Mouse (Mus musculus) Patski (cell line): ENCODE data around the gene Olfr251. TPM values are rescaled to one million over a fixed set of nuclear protein-coding genes. Genes with fewer than 3 reads are reported as not detected.
"Not testable (repeated sequence)": the region's sequence is repeated elsewhere in the genome, so short reads cannot be mapped to it uniquely, and the experiment has no call there.

Source experiments
- ATAC-seq: fragments of 100-300 bp; one replicate; pipeline ENCODE4 v1.8.0; 2021
- CTCF ChIA-PET: fragments of 350-600 bp; sonication (Branson Sonifier 250); formaldehyde crosslinking; loops from one replicate; lab custom pipeline; 2022; ENCODE audit warnings: inconsistent platforms; lab: Charles Lee
- POLR2A ChIA-PET: fragments of 350-600 bp; sonication (Branson Sonifier 250); formaldehyde crosslinking; loops from one replicate; lab custom pipeline; 2022; ENCODE audit warnings: antibody characterized with exemption, inconsistent platforms; lab: Charles Lee
- DNase-seq: peaks from one replicate; pipeline ENCODE4 v3.0.0-alpha.2; 2011; ENCODE audit warnings: low read depth, low spot score
- H3K27me3 ChIP-seq: fragments of 371-371 bp; one replicate; pipeline ENCODE4 v1.5.1; 2021
- CTCF ChIP-seq: fragments of 100-300 bp; IDR thresholded peaks from one replicate; pipeline ENCODE4 v1.5.1; 2021
- in situ Hi-C: fragments of 300-500 bp; cut with MboI; formaldehyde crosslinking; loops from 3 replicates; pipeline ENCODE4 v1.11.1; 2018; ENCODE audit warnings: low pct_unique_long_range_greater_than_20kb, mixed read lengths
- polyA plus RNA-seq: library from polyadenylated mRNA; unstranded; gene quantifications from one replicate; pipeline ENCODE4 v1.2.3, GENCODE M21; 2021

The Olfr251 gene
- not detected for polyA plus RNA-seq

- DNase-seq (no peak), ATAC-seq (no peak)
- ChIA-PET POLR2A (no interaction called here), CTCF (no interaction called here)
- in situ Hi-C loops: no loop called here
- no peak for TF ChIP-seq CTCF
- no peaks in the 10 kb centered on the region for H3K27me3 ChIP-seq
These were observed at the start of gene Olfr251 for GRCm38 (mm10) chr9:38376786-38377185. TSS of gene Olfr251 (plus strand) at chr9:38377086.

- ChIA-PET POLR2A (no interaction called here), CTCF (no interaction called here)
- TF ChIP-seq CTCF: no peak
- ATAC-seq (no peak), DNase-seq (no peak)
- in situ Hi-C loops: no loop called here
- no peaks in the 10 kb centered on the region for H3K27me3 ChIP-seq
These were observed 48.1 kb upstream of the Olfr251 start, which contains the start of gene Olfr25 for GRCm38 (mm10) chr9:38328760-38329159. TSS of gene Olfr25 (plus strand) at chr9:38329060.

GRCm38 (mm10) chr9:38348111-38348510 lies 28.8 kb upstream of the Olfr251 start, which contains the start of gene Olfr898:
TSS of gene Olfr898 (plus strand) at chr9:38348411.
- in situ Hi-C loops: no loop called here
- ChIA-PET CTCF (no interaction called here), POLR2A (no interaction called here)
- TF ChIP-seq CTCF: no peak
- H3K27me3 ChIP-seq: no peaks in the 10 kb centered on the region
- ATAC-seq (no peak), DNase-seq (no peak)

- no peak for DNase-seq
- in situ Hi-C loops: no loop called here
- ChIA-PET CTCF (no interaction called here), POLR2A (no interaction called here)
- no peaks in the 10 kb centered on the region for H3K27me3 ChIP-seq
- no peak for TF ChIP-seq CTCF
- no peak for ATAC-seq
These were observed 10.3 kb upstream of the Olfr251 start, which contains the start of gene Olfr250 for GRCm38 (mm10) chr9:38366596-38366995. TSS of gene Olfr250 (plus strand) at chr9:38366896.

GRCm38 (mm10) chr9:38401398-38401797 lies 24.5 kb downstream of the Olfr251 start, which contains the start of gene Olfr147:
TSS of gene Olfr147 (plus strand) at chr9:38401698.
- no peak for DNase-seq
- no peaks in the 10 kb centered on the region for H3K27me3 ChIP-seq
- ChIA-PET CTCF (no interaction called here), POLR2A (no interaction called here)
- in situ Hi-C loops: no loop called here
- TF ChIP-seq CTCF: no peak
- no peak for ATAC-seq

GRCm38 (mm10) chr9:38407502-38407901 lies 30.6 kb downstream of the Olfr251 start:
- POLR2A ChIA-PET, CTCF ChIA-PET, in situ Hi-C loops, H3K27me3 ChIP-seq, ATAC-seq, DNase-seq: not testable (repeated sequence)

- in situ Hi-C loops, ATAC-seq, POLR2A ChIA-PET, H3K27me3 ChIP-seq, DNase-seq: not testable (repeated sequence)
- CTCF ChIA-PET: interaction anchor here (1.0 kb wide), 1 partner anchor 15 kb away, joined by 3 read pairs; no protein-coding TSS in a partner anchor
These were observed 36.6 kb downstream of the Olfr251 start for GRCm38 (mm10) chr9:38413502-38413901.

- TF ChIP-seq CTCF: no peak
- ATAC-seq (no peak), DNase-seq (no peak)
- H3K27me3 ChIP-seq: no peaks in the 10 kb centered on the region
- ChIA-PET POLR2A (no interaction called here), CTCF (no interaction called here)
- in situ Hi-C loops: no loop called here
These were observed 46.9 kb downstream of the Olfr251 start for GRCm38 (mm10) chr9:38423801-38424200.

GRCm38 (mm10) chr9:38427026-38427425 lies 50.1 kb downstream of the Olfr251 start:
- no peak for ATAC-seq
- POLR2A ChIA-PET: no interaction called here
- no peaks in the 10 kb centered on the region for H3K27me3 ChIP-seq
- TF ChIP-seq CTCF: no peak
- in situ Hi-C loops: no loop called here
- DNase-seq: no peak
- CTCF ChIA-PET: no interaction called here

GRCm38 (mm10) chr9:38429155-38429554 lies 52.3 kb downstream of the Olfr251 start, which contains the start of gene Olfr901:
TSS of gene Olfr901 (plus strand) at chr9:38429455.
- CTCF ChIA-PET: no interaction called here
- H3K27me3 ChIP-seq: no peaks in the 10 kb centered on the region
- in situ Hi-C loops: no loop called here
- POLR2A ChIA-PET: no interaction called here
- DNase-seq (no peak), ATAC-seq (no peak)
- TF ChIP-seq CTCF: no peak

Other genes starting within 250 kb of the Olfr251 start
- gene Olfr890, start 234.6 kb upstream of the Olfr251 start, polyA plus RNA-seq: not detected
- gene Olfr891, start 196.3 kb upstream of the Olfr251 start, polyA plus RNA-seq: not detected
- gene Olfr893, start 168.7 kb upstream of the Olfr251 start, polyA plus RNA-seq: not detected
- not detected for gene Olfr894, start 159.0 kb upstream of the Olfr251 start, polyA plus RNA-seq
- not detected for gene Olfr143, start 124.3 kb upstream of the Olfr251 start, polyA plus RNA-seq
- gene Olfr895, start 109.2 kb upstream of the Olfr251 start, polyA plus RNA-seq: not detected
- not detected for gene Olfr896-ps1, start 86.0 kb upstream of the Olfr251 start, polyA plus RNA-seq
- gene Olfr25, start 48.0 kb upstream of the Olfr251 start, polyA plus RNA-seq: not detected
- not detected for gene Olfr898, start 28.7 kb upstream of the Olfr251 start, polyA plus RNA-seq
- not detected for gene Olfr250, start 10.2 kb upstream of the Olfr251 start, polyA plus RNA-seq
- gene Olfr147, start 24.6 kb downstream of the Olfr251 start, polyA plus RNA-seq: not detected
- not detected for gene Olfr901, start 52.4 kb downstream of the Olfr251 start, polyA plus RNA-seq
- gene Olfr902, start 70.6 kb downstream of the Olfr251 start, polyA plus RNA-seq: not detected
- not detected for gene Olfr904, start 86.1 kb downstream of the Olfr251 start, polyA plus RNA-seq
- 0.05 TPM for gene Olfr905, start 94.0 kb downstream of the Olfr251 start, polyA plus RNA-seq
- not detected for gene Olfr906, start 110.0 kb downstream of the Olfr251 start, polyA plus RNA-seq
- not detected for gene Olfr907, start 118.7 kb downstream of the Olfr251 start, polyA plus RNA-seq
- not detected for gene Olfr911-ps1, start 144.5 kb downstream of the Olfr251 start, polyA plus RNA-seq
- not detected for gene Olfr910, start 160.8 kb downstream of the Olfr251 start, polyA plus RNA-seq
- not detected for gene Olfr912, start 203.1 kb downstream of the Olfr251 start, polyA plus RNA-seq
- not detected for gene Olfr913, start 215.7 kb downstream of the Olfr251 start, polyA plus RNA-seq
- gene Olfr914, start 228.0 kb downstream of the Olfr251 start, polyA plus RNA-seq: not detected